Comparison of ENCODE assay signal across 15 mouse cellular contexts in genomic region chr16:40607509-40607908, GRCm38 (mm10).
"Had no signal": no experiment of that assay in that cellular context is flagged by ENCODE, and none has a peak within 500 bp of the region (broad histone marks: within the 10 kb centered on the region; RNA-seq: fewer than 3 reads in every experiment).

No protein-coding gene starts in this region.

- DNase-seq: retina, postnatal 1 day; right cerebral cortex, adult 18-20 months; right cerebral cortex, postnatal 14 days; right cerebral cortex, postnatal 25 days; right cerebral cortex, postnatal 4 days; spleen, adult 18-20 months; thymus, adult 18-20 months; thymus, adult 2 months; thymus, postnatal 14 days; thymus, postnatal 25 days; thymus, postnatal 36 days; thymus, postnatal 4 days had no signal

- H3K27me3 ChIP-seq: neural tube, embryonic 12.5 days; stomach, embryonic 15.5 days had no signal

- H3K4me1 ChIP-seq: neural tube, embryonic 12.5 days; stomach, embryonic 15.5 days had no signal

- H3K9ac ChIP-seq: neural tube, embryonic 12.5 days; stomach, embryonic 15.5 days had no signal

- H3K27ac ChIP-seq: neural tube, embryonic 12.5 days; stomach, embryonic 15.5 days; stomach, postnatal 0 days had no signal

- H3K4me2 ChIP-seq: neural tube, embryonic 12.5 days; stomach, embryonic 15.5 days had no signal

- H3K9me3 ChIP-seq: neural tube, embryonic 12.5 days; stomach, embryonic 15.5 days had no signal

- H3K36me3 ChIP-seq: neural tube, embryonic 12.5 days; stomach, embryonic 15.5 days had no signal

- H3K4me3 ChIP-seq: neural tube, embryonic 12.5 days; stomach, embryonic 15.5 days had no signal
